Mouse (Mus musculus) left cerebral cortex, postnatal 25 days (tissue): ENCODE measurements around the gene Fgfr2. TPM values are rescaled to one million over a fixed set of nuclear protein-coding genes. Genes with fewer than 3 reads are reported as not detected.

Experiments
- DNase-seq, 2 experiments: peaks; one replicate each; pipeline ENCODE4 v3.0.0; 2022; ENCODE audit warnings: low spot score in 2 of 2, mixed read lengths in 1 of 2
- intact Hi-C: fragments of 180-260 bp; cut with DNase I; formaldehyde crosslinking; loops from one replicate; pipeline ENCODE4 v1.15.1; 2025
- total RNA-seq, 2 experiments: library from RNA; stranded (reverse); gene quantifications; 2 replicates each; pipeline ENCODE4 v1.2.3; 2021

Gene Fgfr2
- total RNA-seq, 2 experiments from 2014 or later = 37.1 to 42.0 TPM

- intact Hi-C loops = loop anchor here (5.0 kb wide), 2 partner anchors 56 to 214 kb away; partner anchors contain the start of gene Btbd16
- no peak for DNase-seq
These were observed 2294.7 kb downstream of the Fgfr2 start for GRCm38 (mm10) chr7:130828475-130828874.

DNA sequence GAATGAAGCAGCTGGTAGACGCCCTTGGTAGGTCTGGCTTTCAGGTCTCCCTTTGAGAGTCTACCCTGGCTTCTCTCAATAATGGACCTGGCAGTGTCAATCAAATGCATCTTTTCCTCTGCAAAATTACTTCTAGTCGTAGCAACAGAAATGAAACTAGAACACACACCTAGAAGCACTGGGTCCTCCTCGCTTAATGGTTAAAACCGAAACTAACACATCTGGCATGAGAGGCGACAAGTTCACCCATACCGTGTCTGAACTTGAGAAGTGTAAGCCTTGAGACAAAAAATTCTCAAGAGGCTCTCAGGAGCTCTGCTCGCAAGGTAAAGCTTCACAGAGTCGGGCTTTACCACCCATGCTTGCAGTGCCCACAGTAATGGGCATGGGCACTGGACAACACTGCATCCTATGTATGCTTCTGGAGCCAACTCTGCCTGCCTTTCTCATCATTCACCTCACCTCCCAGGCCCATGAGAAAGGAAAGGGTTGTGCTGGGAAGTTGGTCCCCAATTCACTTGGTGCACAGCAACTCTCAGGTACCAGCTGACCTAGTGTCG, 2295.2 kb downstream of the Fgfr2 start:
- DNase-seq = no peak
- intact Hi-C loops = loop anchor here (1.0 to 5.0 kb wide), 3 partner anchors 56 to 214 kb away; partner anchors contain the start of gene Btbd16

- peak; percentile 58 to 67 for DNase-seq
- intact Hi-C loops = loop anchor here (1.0 to 5.0 kb wide), 3 partner anchors 55 to 215 kb away; partner anchors contain the start of gene Btbd16
These were observed 2295.7 kb downstream of the Fgfr2 start for GRCm38 (mm10) chr7:130827431-130827830.

DNA sequence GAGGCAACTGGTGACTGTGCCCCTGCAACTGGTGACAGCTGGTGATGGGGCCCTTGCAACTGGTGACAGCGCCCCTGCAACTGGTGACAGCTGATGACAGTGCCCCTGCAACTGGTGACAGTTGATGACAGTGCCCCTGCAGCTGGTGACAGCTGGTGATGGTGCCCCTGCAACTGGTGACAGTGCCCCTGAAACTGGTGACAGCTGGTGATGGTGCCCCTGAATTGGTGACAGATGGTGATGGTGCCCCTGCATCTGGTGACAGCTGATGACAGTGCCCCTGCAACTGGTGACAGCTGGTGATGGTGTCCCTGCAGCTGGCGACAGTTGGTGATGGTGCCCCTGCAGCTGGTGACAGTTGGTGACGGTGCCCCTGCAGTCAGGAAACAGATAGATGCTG, 2296.8 kb downstream of the Fgfr2 start:
- DNase-seq = no peak
- intact Hi-C loops = loop anchor here (5.0 kb wide), 2 partner anchors 54 to 216 kb away; partner anchors contain the start of gene Btbd16

GRCm38 (mm10) chr7:130823992-130824391, 2299.2 kb downstream of the Fgfr2 start:
- intact Hi-C loops = no loop called here

DNA sequence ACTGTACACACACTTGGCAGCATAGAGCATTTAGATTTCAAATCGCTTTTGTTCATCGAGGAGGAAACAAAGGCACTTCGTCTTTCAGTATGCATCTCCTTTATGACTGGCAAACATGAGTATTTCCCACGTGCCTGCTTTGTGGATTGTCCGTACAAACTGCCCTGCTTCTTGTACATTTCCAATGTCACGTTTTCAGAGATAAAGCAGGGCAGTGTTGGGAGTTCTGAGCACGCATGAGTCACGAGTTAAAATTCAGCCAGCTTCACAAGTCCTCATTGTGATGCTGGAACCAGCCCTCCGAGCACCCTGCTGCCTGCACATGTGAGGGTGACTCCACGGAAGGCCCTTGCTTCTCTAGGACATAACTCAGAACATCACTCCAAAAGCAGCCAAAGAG, 2303.5 kb downstream of the Fgfr2 start:
- DNase-seq = peak in 1 of 2 experiments; percentile 67
- intact Hi-C loops = no loop called here

More at GRCm38 (mm10) chr7:130823992-130824391, 2299.2 kb downstream of the Fgfr2 start:
- DNase-seq = no peak

- DNase-seq = no peak
- intact Hi-C loops = no loop called here
These were observed 2304.3 kb downstream of the Fgfr2 start for GRCm38 (mm10) chr7:130818813-130819212.

- no peak for DNase-seq
- intact Hi-C loops = no loop called here
These were observed 2306.9 kb downstream of the Fgfr2 start for GRCm38 (mm10) chr7:130816243-130816642.

- DNase-seq = peak in 1 of 2 experiments; percentile 88
- intact Hi-C loops = no loop called here
These were observed 2307.5 kb downstream of the Fgfr2 start for GRCm38 (mm10) chr7:130815601-130816000.

DNA sequence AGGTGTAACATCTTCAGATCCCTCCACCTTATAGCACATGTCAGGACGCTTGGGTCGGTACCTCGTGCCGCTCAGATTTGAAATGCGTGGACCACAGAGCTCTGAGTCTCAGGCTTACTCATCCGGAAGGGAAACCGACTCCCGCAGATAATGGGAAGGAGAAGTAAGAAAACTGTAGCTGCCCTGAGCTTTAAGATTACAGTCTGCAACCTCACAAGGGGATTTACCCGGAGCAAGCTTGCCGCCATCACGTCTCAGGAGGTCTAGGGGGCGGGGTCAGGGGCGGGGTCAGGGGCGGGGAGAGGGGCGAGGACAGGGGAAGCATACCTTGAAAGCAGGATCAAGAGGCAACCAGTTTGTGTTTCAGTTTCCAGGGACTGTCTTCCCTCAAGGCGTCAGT, 2310.7 kb downstream of the Fgfr2 start:
- intact Hi-C loops = no loop called here
- DNase-seq = no peak

- intact Hi-C loops = no loop called here
- peak in 1 of 2 experiments; percentile 42 for DNase-seq
These were observed 2312.9 kb downstream of the Fgfr2 start for GRCm38 (mm10) chr7:130810238-130810637.

DNA sequence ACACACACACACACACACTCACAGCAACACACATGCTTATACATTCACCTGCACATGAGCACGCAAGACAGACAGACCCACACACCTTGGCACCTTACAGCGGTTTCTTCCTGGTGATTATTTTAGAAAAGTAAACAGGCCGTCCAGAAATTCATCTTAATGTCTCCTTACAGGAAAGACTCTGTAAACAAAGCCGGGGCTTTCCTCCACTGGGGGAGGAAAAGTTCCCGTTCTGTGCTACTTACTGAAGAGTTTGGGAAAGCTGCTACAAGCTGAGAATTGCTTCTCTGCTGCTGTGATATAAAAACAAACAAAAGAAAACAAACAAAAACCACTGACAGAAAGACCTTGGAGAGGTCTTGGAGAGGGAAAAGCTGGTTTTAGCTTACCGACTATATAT, 2314.5 kb downstream of the Fgfr2 start:
- intact Hi-C loops = no loop called here
- no peak for DNase-seq

- intact Hi-C loops = no loop called here
- peak; percentile 53 to 94 for DNase-seq
These were observed 2315.4 kb downstream of the Fgfr2 start for GRCm38 (mm10) chr7:130807749-130808148.

DNA sequence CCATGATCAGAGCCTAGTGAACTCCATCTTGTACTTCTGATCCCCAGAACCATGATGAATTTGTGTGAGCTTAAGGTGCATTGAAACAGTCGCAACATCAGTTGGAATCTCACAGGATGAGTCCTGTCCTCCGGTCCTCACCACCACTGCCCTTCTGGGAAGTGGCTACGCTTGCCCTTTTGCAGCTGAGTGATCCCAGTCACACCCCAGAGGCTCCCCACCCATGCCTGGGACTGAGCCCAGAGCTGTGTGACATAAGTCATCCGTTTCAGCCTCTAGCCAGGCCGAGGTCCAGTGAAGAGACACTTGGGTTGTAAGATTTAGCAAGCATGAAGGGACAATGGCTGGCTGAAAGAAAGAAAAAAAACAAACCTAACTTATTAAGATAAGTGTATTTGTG, 2318.2 kb downstream of the Fgfr2 start:
- intact Hi-C loops = no loop called here
- no peak for DNase-seq

GRCm38 (mm10) chr7:130803251-130803825, 2319.8 kb downstream of the Fgfr2 start:
- peak in 1 of 2 experiments; percentile 58 for DNase-seq
- intact Hi-C loops = no loop called here

- DNase-seq = no peak
- intact Hi-C loops = no loop called here
These were observed 2321.3 kb downstream of the Fgfr2 start for GRCm38 (mm10) chr7:130801811-130802210.

- intact Hi-C loops = no loop called here
- no peak for DNase-seq
These were observed 2322.5 kb downstream of the Fgfr2 start for GRCm38 (mm10) chr7:130800681-130801080.

- no peak for DNase-seq
- intact Hi-C loops = no loop called here
These were observed 2323.7 kb downstream of the Fgfr2 start for GRCm38 (mm10) chr7:130799418-130799817.

DNA sequence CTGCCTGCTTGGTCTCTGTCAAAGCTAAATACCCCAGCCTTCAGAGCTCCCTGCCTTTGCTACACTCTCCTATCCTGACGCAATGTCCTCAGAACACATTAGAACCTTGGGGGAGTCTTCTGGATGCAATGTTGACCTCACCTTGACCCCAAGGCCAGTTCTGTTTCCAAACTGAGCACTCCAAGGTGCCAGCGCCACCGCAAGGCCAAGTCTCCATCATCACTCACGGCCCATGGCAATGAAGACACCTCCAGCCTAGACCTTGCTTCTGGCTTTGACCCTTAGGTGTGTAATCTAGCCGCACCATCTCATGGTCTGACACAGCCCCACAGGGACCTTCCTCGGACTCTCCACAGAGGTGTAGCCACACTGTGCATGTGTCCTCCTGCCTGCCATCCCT, 2325.6 kb downstream of the Fgfr2 start:
- intact Hi-C loops = no loop called here
- no peak for DNase-seq

DNA sequence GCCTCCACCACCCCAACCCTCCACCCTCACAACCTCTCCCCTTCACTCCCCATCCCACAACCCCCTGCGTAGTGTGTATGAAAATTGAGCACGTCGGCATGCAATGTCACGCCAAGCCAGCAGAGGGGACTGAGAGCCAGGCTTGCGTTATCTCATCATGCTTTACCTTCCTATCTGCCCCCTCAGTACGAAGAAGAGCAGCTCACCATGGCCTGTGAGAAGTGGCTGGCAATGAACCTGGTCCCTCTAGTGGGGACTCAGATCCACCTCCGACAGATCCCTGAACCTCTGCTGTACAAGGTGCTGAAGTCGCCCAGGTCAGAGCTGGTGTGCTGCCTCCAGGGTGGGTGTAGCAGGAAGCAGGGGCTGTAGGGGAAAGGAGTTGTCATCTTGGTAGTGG, 2326.4 kb downstream of the Fgfr2 start:
- DNase-seq = no peak
- intact Hi-C loops = no loop called here

DNA sequence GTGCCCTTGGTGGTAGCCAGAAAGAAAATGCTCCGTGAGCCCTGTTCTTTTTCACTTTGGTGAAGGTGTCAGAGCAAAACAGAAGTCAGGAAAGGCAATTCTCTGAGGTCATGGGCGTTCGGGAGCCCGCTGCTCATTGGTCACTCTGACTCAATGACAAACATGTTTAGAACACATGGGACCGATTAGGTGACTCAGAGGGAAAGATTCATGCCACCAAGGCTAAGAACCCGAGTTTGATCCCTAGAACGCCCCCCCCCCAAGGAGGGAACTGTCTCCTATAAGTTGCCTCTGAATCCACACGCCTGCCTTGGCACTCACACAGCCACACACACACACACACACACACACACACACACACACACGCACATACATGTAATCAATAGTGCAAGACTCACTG, 2329.5 kb downstream of the Fgfr2 start:
- intact Hi-C loops = no loop called here

More for the DNA sequence above, 2329.5 kb downstream of the Fgfr2 start:
- no peak for DNase-seq
